Mouse (Mus musculus): ENCODE measurements at regions not wholly inside any gene's neighbourhood (a gene's known extent, or its start where the extent isn't known, plus 50 kb on each side); places are given as distances from the start of the nearest gene placed in this dataset.
"Not testable (repeated sequence)": the region's sequence is repeated elsewhere in the genome, so short reads cannot be mapped to it uniquely, and the experiment has no call there.

DNA sequence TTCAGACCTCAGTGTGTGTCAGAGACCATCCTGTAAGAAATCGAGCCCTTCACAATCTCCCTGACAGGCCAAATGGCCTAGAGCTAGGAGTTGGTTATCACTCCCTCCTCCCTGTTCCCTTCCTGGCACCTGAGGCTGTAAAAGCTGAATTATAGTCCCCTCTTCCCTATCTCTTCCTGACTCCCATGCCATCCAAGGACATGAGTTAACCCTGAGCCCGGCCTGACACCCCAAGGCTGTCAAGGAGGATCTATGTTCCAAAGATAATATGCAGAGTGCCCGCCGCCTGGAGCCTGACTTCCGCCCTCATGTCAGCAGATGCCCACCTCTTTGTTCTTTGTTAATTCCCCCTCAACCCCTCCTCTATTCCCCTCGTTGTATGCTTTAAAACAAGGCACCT lies 120.2 kb downstream of the Olfr721-ps1 start:
- H3K36me3 ChIP-seq; H3K27ac ChIP-seq; H3K4me1 ChIP-seq; H3K27me3 ChIP-seq (ENCODE audit: insufficient read depth, poor library complexity, severe bottlenecking); H3K9me3 ChIP-seq; H3K4me3 ChIP-seq; DNase-seq (ENCODE audit: low spot score): not testable (repeated sequence)
- WGBS, result 51% methylated on average over 6 of the region's 6 CpGs

DNA sequence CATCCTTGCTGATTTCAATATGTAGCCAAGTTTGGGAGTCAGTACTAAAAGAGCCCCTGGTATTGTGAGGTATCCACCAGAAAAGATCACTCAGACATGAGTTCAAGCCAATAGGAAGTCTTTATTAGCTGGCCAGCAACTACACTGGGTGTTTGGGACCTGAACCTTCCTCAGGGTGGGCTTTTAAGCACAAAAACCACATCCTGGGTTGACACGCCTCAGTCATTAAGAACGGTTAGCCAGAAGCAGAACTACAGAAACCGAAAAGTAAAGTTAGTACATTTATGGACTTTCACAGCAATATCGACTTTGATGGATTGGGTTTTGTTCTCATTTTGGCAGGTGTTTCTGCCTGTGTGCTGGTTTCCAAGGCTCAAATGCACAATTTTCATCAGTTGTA lies 124.1 kb downstream of the Olfr721-ps1 start:
- H3K27me3 ChIP-seq (ENCODE audit: insufficient read depth, poor library complexity, severe bottlenecking), result no peaks in the 10 kb centered on the region

GRCm38 (mm10) chr14:14528437-14528836 lies 127.3 kb downstream of the Olfr721-ps1 start:
- DNase-seq (ENCODE audit: low spot score), result no peak
- H3K36me3 ChIP-seq, result no peaks in the 10 kb centered on the region
- no peaks in the 10 kb centered on the region for H3K27me3 ChIP-seq (ENCODE audit: insufficient read depth, poor library complexity, severe bottlenecking)
- no peak overlapping the region for H3K27ac ChIP-seq
- no peak overlapping the region for H3K4me3 ChIP-seq
- no peaks in the 10 kb centered on the region for H3K4me1 ChIP-seq
- no peaks in the 10 kb centered on the region for H3K9me3 ChIP-seq
- 83% methylated on average over 1 of the region's 1 CpGs for WGBS

More for the DNA sequence above, 124.1 kb downstream of the Olfr721-ps1 start:
- Histone ChIP-seq H3K27ac (no peak overlapping the region), H3K4me1 (no peaks in the 10 kb centered on the region), H3K36me3 (no peaks in the 10 kb centered on the region), H3K4me3 (no peak overlapping the region), H3K9me3 (no peaks in the 10 kb centered on the region)
- DNase-seq (ENCODE audit: low spot score), result no peak
- WGBS, result 87% methylated on average over 4 of the region's 4 CpGs

DNA sequence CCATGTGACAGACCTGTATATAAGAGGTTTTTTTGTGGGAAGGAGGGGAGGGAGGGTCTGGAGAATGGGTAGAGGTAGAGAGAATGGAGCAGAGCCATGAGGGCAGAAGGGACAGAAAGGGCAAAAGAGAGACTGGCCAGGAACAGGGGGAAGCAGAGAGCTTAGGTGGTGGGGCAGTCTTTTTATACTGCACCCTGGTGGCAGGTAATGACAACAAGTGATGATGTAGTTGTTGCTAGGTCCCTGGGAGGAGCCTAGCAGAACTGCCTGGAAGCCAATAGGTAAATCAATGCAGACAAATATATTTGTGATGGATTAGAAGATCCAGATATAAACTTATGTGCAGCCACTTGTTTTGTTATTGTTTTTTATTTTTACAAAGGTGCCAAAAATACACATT lies 140.1 kb downstream of the Olfr721-ps1 start:
- no peaks in the 10 kb centered on the region for H3K4me1 ChIP-seq
- H3K36me3 ChIP-seq, result no peaks in the 10 kb centered on the region
- no peaks in the 10 kb centered on the region for H3K9me3 ChIP-seq
- H3K4me3 ChIP-seq, result no peak overlapping the region
- no peaks in the 10 kb centered on the region for H3K27me3 ChIP-seq (ENCODE audit: insufficient read depth, poor library complexity, severe bottlenecking)
- no peak overlapping the region for H3K27ac ChIP-seq
- no peak for DNase-seq (ENCODE audit: low spot score)

DNA sequence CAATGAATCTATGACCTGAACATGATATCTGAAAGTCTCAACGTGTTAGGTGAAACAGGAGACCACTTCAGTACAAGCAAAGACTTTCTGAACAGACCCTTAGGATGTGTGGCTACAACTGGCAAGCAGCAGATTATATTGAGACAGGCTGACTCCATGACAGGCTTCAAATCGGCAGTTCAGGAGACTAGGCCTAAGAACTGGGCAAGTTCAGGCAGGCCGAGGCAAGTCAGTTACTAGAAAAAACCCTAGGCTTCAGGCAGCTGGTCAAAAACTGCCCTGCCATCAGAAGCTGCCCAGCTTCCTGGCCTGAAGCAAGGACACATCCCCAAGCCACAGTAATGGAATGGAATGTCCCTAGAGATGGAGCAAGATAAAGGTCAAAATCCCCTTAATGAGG lies 140.6 kb downstream of the Olfr721-ps1 start:
- Histone ChIP-seq H3K27me3 (ENCODE audit: insufficient read depth, poor library complexity, severe bottlenecking) (no peaks in the 10 kb centered on the region), H3K27ac (no peak overlapping the region), H3K36me3 (no peaks in the 10 kb centered on the region), H3K9me3 (no peaks in the 10 kb centered on the region), H3K4me1 (no peaks in the 10 kb centered on the region), H3K4me3 (no peak overlapping the region)
- 56% methylated on average over 3 of the region's 3 CpGs for WGBS
- DNase-seq (ENCODE audit: low spot score), result no peak

GRCm38 (mm10) chr14:14544236-14544635 lies 143.1 kb downstream of the Olfr721-ps1 start:
- H3K4me1 ChIP-seq, result no peaks in the 10 kb centered on the region
- no peak overlapping the region for H3K27ac ChIP-seq
- H3K36me3 ChIP-seq, result no peaks in the 10 kb centered on the region
- H3K4me3 ChIP-seq, result no peak overlapping the region
- no peak for DNase-seq (ENCODE audit: low spot score)
- no peaks in the 10 kb centered on the region for H3K9me3 ChIP-seq
- no peaks in the 10 kb centered on the region for H3K27me3 ChIP-seq (ENCODE audit: insufficient read depth, poor library complexity, severe bottlenecking)
- WGBS, result 79% methylated on average over 7 of the region's 7 CpGs

- Histone ChIP-seq H3K4me3 (no peak overlapping the region), H3K27me3 (ENCODE audit: insufficient read depth, poor library complexity, severe bottlenecking) (no peaks in the 10 kb centered on the region), H3K4me1 (no peaks in the 10 kb centered on the region), H3K9me3 (0 out of 2 replicates have a peak, but pooled peaks cover 2% of the 10 kb centered on the region), H3K36me3 (no peaks in the 10 kb centered on the region), H3K27ac (no peak overlapping the region)
- no peak for DNase-seq (ENCODE audit: low spot score)
- 86% methylated on average over 2 of the region's 2 CpGs for WGBS
Observed at GRCm38 (mm10) chr14:14552201-14552600, 149.9 kb upstream of the Slc4a7 start.

DNA sequence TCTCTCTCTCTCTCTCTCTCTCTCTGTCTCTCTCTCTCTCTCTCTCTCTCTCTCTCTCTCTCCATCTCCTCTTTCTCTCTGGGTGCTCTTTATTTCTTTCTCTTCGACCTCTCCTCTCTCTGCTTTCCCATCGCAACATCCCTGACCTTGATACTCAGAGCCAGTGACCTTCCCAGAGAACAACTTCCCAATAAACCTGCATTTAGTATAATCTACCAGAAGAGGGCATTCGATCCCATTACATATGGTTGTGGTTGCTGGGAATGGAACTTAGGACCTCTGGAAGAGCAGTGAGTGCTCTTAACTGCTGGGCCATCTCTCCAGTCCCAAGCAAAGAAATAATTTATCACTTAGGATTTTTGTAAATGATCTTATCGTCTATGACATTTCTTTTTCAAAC lies 127.2 kb upstream of the Slc4a7 start:
- no peak overlapping the region for H3K27ac ChIP-seq
- DNase-seq (ENCODE audit: low spot score), result no peak
- no peaks in the 10 kb centered on the region for H3K9me3 ChIP-seq
- no peaks in the 10 kb centered on the region for H3K4me1 ChIP-seq
- no peaks in the 10 kb centered on the region for H3K36me3 ChIP-seq
- no peak overlapping the region for H3K4me3 ChIP-seq
- no peaks in the 10 kb centered on the region for H3K27me3 ChIP-seq (ENCODE audit: insufficient read depth, poor library complexity, severe bottlenecking)
- WGBS, result 55% methylated on average over 4 of the region's 4 CpGs

- Histone ChIP-seq H3K4me1 (no peaks in the 10 kb centered on the region), H3K27ac (no peak overlapping the region), H3K9me3 (no peaks in the 10 kb centered on the region), H3K36me3 (no peaks in the 10 kb centered on the region), H3K4me3 (no peak overlapping the region), H3K27me3 (ENCODE audit: insufficient read depth, poor library complexity, severe bottlenecking) (no peaks in the 10 kb centered on the region)
- no peak for DNase-seq (ENCODE audit: low spot score)
- 55% methylated on average over 2 of the region's 2 CpGs for WGBS
Observed at GRCm38 (mm10) chr14:14591939-14592338, 110.1 kb upstream of the Slc4a7 start.

DNA sequence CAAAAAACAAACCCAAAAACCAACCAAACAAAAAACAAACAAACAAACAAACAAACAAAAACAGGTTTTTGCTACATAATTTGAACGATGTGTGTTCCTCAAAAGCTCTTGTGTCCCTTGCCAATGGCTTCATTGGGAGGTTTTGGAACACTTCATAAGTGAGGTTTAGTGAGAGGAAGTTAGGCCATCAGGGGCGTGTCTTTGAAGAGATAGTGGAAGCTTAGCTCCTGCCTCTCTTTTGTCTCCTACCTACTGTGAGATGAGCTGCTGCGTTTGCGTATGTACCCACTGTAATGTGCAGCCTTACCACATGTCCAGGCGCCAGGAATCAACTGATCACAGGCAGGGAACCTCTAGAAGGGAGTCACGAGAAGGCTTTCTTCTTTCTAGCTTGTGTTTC lies 107.3 kb upstream of the Slc4a7 start:
- WGBS, result 81% methylated on average over 6 of the region's 6 CpGs
- Histone ChIP-seq H3K4me1 (no peaks in the 10 kb centered on the region), H3K9me3 (no peaks in the 10 kb centered on the region), H3K27ac (no peak overlapping the region), H3K27me3 (ENCODE audit: insufficient read depth, poor library complexity, severe bottlenecking) (no peaks in the 10 kb centered on the region), H3K4me3 (no peak overlapping the region), H3K36me3 (no peaks in the 10 kb centered on the region)
- no peak for DNase-seq (ENCODE audit: low spot score)

DNA sequence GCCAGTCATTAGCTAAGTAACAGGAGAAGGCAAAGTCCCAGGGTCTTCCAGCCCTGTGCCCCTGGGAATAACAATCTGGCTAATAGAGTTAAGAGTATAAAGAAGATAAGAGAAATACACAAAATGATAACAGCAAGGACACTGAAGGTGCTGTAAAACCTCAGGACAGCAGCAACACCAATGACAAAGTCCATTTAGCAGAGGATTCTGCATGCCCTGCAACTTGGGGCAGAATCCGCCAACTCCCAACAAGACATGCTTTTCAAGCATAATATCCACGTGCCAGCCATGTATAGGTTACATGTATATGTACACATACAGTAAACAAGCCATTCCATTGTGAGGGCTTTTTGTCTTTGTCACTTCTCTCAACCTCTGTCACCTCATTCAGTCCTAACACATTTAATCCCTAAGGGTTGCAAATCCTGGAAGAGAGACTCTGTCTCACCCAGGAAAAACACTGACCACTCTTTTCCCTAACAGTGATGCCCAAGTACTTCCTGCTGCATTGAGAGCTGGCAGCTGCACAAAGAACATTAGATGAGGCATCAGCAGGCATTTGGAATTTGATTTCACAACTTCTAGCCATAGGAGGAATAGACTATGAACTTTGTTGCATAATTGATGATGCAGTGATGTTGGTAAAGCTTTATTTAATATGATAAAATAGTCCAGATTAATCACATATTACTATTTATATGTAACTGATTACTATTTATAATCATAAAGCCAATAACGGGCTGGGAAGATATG lies 105.8 kb upstream of the Slc4a7 start:
- H3K36me3 ChIP-seq, result no peaks in the 10 kb centered on the region
- H3K27me3 ChIP-seq (ENCODE audit: insufficient read depth, poor library complexity, severe bottlenecking), result no peaks in the 10 kb centered on the region
- no peak for DNase-seq (ENCODE audit: low spot score)
- WGBS, result 73% methylated on average over 3 of the region's 3 CpGs
- no peak overlapping the region for H3K4me3 ChIP-seq
- no peak overlapping the region for H3K27ac ChIP-seq
- no peaks in the 10 kb centered on the region for H3K9me3 ChIP-seq
- no peaks in the 10 kb centered on the region for H3K4me1 ChIP-seq

GRCm38 (mm10) chr14:14599586-14599985 lies 102.5 kb upstream of the Slc4a7 start:
- no peak overlapping the region for H3K4me3 ChIP-seq
- no peaks in the 10 kb centered on the region for H3K27me3 ChIP-seq (ENCODE audit: insufficient read depth, poor library complexity, severe bottlenecking)
- no peak overlapping the region for H3K27ac ChIP-seq
- no peaks in the 10 kb centered on the region for H3K36me3 ChIP-seq
- DNase-seq (ENCODE audit: low spot score), result no peak
- no peaks in the 10 kb centered on the region for H3K9me3 ChIP-seq
- H3K4me1 ChIP-seq, result no peaks in the 10 kb centered on the region
- WGBS, result 63% methylated on average over 2 of the region's 2 CpGs

GRCm38 (mm10) chr14:14599990-14600389 lies 102.1 kb upstream of the Slc4a7 start:
- H3K27ac ChIP-seq, result no peak overlapping the region
- no peak for DNase-seq (ENCODE audit: low spot score)
- H3K4me3 ChIP-seq, result no peak overlapping the region
- WGBS, result 84% methylated on average over 6 of the region's 6 CpGs
- no peaks in the 10 kb centered on the region for H3K4me1 ChIP-seq
- H3K9me3 ChIP-seq, result no peaks in the 10 kb centered on the region
- H3K27me3 ChIP-seq (ENCODE audit: insufficient read depth, poor library complexity, severe bottlenecking), result no peaks in the 10 kb centered on the region
- H3K36me3 ChIP-seq, result no peaks in the 10 kb centered on the region

- no peaks in the 10 kb centered on the region for H3K9me3 ChIP-seq
- no peak for DNase-seq (ENCODE audit: low spot score)
- H3K4me1 ChIP-seq, result no peaks in the 10 kb centered on the region
- WGBS, result 31% methylated on average over 1 of the region's 1 CpGs
- no peaks in the 10 kb centered on the region for H3K27me3 ChIP-seq (ENCODE audit: insufficient read depth, poor library complexity, severe bottlenecking)
- no peak overlapping the region for H3K4me3 ChIP-seq
- no peaks in the 10 kb centered on the region for H3K36me3 ChIP-seq
- H3K27ac ChIP-seq, result no peak overlapping the region
Observed at GRCm38 (mm10) chr14:14603439-14603838, 98.6 kb upstream of the Slc4a7 start.

All from heart, embryonic 10.5 days (tissue).